In genomic region chr7:127769651-127770038, GRCm38 (mm10) we compare ENCODE assay signal across 8 mouse cellular contexts. TPM values are rescaled to one million over a fixed set of nuclear protein-coding genes. Genes with fewer than 3 reads are reported as not detected.
DNase-seq lines count a peak whose midpoint lies in the region; ATAC-seq lines count a peak whose summit lies in the region.

Orai3 (plus strand) TSS chr7:127769815.

- ATAC-seq in hindbrain, embryonic 13.5 days (ENCODE audit: low FRiP score), result peak; percentile 57; the same call in 1 of the 2 replicates

- H3K27me3 ChIP-seq in hindbrain, embryonic 13.5 days, result no peaks in the 10 kb centered on the region

- peaks cover 40% of the 10 kb centered on the region for H3K36me3 ChIP-seq in hindbrain, embryonic 13.5 days

- DNase-seq in NIH3T3 (ENCODE audit: low read depth), result peak; percentile 91
- peak; percentile 86 to 87 for DNase-seq in cerebellum, postnatal 25 days
- peak; percentile 72 to 76 for DNase-seq in frontal cortex, postnatal 25 days (ENCODE audit: low spot score in 2 of 2)
- DNase-seq in layer of hippocampus, postnatal 25 days (ENCODE audit: extremely low spot score in 1 of 2, low spot score in 1 of 2), result peak; percentile 74 to 80
- peak; percentile 92 to 94 for DNase-seq in lung, postnatal 4 days
- peak; percentile 82 for DNase-seq in right cerebral cortex, adult 18-20 months
- peak; percentile 90 for DNase-seq in urinary bladder, postnatal 14 days (ENCODE audit: low spot score)

- H3K9me3 ChIP-seq in hindbrain, embryonic 13.5 days, result no peaks in the 10 kb centered on the region

- peak within 1 kb of the TSS; percentile 75 for H3K27ac ChIP-seq in hindbrain, embryonic 13.5 days

- peak within 1 kb of the TSS; percentile 78 for H3K9ac ChIP-seq in hindbrain, embryonic 13.5 days

- H3K4me2 ChIP-seq in hindbrain, embryonic 13.5 days, result peak within 1 kb of the TSS; percentile 65

- H3K4me1 ChIP-seq in hindbrain, embryonic 13.5 days (replicated peaks), result peaks cover 30% of the 10 kb centered on the region

- peak within 1 kb of the TSS; percentile 43 for H3K4me3 ChIP-seq in hindbrain, embryonic 13.5 days

- 0% methylated on average over 24 of the region's 24 CpGs for WGBS in hindbrain, embryonic 13.5 days

RNA-seq across cellular contexts. Expression of gene Orai3, which starts in this region (rescaled TPM):
- polyA plus RNA-seq in hindbrain, embryonic 13.5 days (2015; fragmentation: Nextera tagmentation; extraction: Ambion mirVana), result 8.0 and 9.1 TPM in 2 replicates
- 10 to 100 TPM; 28.7 to 33.2 TPM for total RNA-seq in layer of hippocampus, postnatal 25 days (2021)

Comparison
In these comparisons a context has a peak if more than half of its experiments do, and no peak if none do; other contexts are left out.
1. Peak in every context shown above with its lines: DNase-seq, ATAC-seq, H3K4me3 ChIP-seq and H3K27ac ChIP-seq.